Mouse (Mus musculus): ENCODE data around the gene Dlx3. TPM values are rescaled to one million over a fixed set of nuclear protein-coding genes. Genes with fewer than 3 reads are reported as not detected.

Gene Dlx3
- total RNA-seq, 2 experiments from 2014 or later = not detected

DNA sequence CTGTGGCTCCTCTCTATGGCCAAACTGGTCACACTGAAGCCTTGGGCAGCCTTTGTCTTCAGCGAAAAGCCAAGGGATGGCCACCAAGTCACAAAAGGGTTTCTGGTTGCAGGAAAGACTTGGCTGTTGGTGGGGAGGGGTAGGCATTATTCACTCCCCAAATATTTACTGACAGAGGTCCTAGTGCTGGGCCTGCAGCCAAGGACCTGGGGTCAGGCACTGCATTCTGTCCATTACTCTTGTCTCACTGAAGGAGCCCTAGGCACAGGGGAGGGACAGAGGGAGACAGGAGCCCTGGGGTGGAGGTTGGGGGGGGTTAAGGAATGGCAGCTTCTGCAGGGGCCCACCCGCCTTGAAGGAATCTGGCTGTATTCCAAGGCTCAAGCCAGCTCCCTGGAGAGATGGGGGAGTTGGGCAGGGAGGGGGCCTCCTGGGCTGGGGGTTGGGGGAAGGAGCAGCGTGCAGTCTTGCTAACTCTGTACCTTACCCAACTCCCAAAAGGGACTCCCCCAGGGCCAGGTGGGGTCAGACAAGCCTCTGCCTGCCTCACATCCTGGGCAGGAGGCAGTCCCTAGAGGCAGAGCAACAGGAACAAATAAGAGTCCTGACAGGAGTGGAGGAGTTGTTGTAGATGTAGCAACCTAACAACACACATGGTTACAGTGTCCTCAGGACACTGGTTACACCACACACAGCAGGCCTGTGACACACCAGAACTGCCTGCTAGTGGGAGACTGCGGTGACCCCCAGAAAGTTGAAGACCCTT is 23.1 kb upstream of the Dlx3 start:
- no peak overlapping the region for H3K4me3 ChIP-seq
- no peak for DNase-seq (ENCODE audit: low spot score in 2 of 2)
- TF ChIP-seq CTCF (conservative IDR thresholded peaks at IDR 0.05) = no peak
- no peak overlapping the region for H3K27ac ChIP-seq

DNA sequence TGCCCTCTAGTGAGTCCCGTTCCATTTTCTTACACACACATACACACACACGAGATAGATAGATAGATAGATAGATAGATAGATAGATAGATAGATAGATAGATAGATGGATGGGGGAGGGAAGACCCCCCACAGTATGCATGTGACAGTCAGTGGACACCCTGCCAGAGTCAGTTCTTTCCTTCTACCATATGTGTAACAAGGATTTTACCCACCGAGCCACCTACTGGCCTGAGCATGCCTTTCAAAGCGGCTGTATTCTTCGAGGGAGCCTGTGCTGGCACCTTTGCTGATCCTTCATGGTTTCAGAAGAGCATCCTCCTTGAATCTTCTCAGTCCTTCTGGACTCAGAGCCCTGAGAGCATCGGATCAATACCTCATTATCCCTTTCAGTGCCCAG is 22.0 kb upstream of the Dlx3 start:
- Histone ChIP-seq H3K4me3 (no peak overlapping the region), H3K27ac (no peak overlapping the region)
- no peak for DNase-seq (ENCODE audit: low spot score in 2 of 2)
- peak; percentile 32 for TF ChIP-seq CTCF (conservative IDR thresholded peaks at IDR 0.05)

DNA sequence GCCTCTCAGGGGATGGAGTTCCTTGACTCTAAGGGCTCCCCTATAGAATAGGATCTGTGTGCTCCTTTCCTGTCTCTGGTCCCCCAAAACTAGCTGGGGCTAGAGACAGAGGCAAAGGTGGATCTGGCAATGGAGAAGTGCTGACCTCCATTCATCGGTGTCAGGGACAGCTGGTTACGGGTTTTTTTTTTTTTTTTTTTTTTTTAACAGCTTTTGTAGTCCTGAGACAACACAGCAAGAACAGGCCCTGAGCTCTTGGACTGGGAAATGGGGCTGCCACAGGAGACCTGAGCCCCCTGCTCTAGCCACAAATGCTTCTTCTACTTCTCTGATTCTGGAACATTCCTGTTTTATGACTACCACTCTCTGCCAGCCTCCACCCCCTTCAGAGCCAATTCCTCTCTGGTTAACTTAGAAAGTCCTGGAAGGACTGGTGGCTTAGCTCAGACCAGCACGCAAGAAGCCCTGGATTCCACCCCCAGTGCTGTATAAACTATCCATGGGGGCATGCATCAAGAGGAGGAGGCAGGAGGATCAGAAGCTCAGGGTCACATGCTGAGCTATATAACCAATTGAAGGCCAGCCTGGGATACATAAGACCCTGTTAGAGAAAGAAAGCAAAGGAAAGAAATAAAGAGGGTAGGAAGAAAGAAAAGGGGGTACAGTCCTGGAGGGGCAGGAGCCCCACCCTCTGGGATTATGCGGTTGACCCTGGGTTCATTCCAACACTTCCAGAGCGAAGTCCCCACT is 21.4 kb upstream of the Dlx3 start:
- TF ChIP-seq CTCF (conservative IDR thresholded peaks at IDR 0.05) = no peak
- DNase-seq (ENCODE audit: low spot score in 2 of 2) = no peak
- Histone ChIP-seq H3K4me3 (no peak overlapping the region), H3K27ac (no peak overlapping the region)

- DNase-seq (ENCODE audit: low spot score in 2 of 2) = no peak
- Histone ChIP-seq H3K27ac (no peak overlapping the region), H3K4me3 (no peak overlapping the region)
- no peak for TF ChIP-seq CTCF (conservative IDR thresholded peaks at IDR 0.05)
These were observed 19.5 kb upstream of the Dlx3 start for GRCm38 (mm10) chr11:95100393-95100792.

GRCm38 (mm10) chr11:95101071-95101788 is 18.7 kb upstream of the Dlx3 start:
- Histone ChIP-seq H3K27ac (no peak overlapping the region), H3K4me3 (no peak overlapping the region)
- no peak for DNase-seq (ENCODE audit: low spot score in 2 of 2)
- TF ChIP-seq CTCF (conservative IDR thresholded peaks at IDR 0.05) = no peak

GRCm38 (mm10) chr11:95102161-95102904 is 17.6 kb upstream of the Dlx3 start:
- no peak overlapping the region for H3K27ac ChIP-seq
- DNase-seq (ENCODE audit: low spot score in 2 of 2) = no peak
- TF ChIP-seq CTCF (conservative IDR thresholded peaks at IDR 0.05) = no peak
- H3K4me3 ChIP-seq = no peak overlapping the region

DNA sequence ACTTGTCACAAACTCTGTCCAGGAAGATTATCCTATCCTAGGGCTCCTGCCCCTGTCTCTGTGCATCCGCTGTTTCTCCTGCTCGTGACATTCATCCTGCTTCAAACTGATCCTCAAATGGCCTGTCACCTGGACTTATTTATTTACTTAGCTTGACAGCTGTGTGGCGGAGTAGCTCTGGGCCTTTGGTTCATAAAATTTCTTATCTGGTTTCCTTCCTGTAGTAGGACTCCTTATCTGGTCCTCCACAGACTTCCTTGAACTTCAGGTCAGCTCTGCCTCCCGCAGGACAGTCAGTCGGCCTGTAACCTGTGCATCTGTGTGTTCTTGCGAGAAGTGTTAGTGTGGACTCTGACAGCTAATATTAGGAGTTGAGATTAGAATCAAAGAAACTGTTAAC is 15.7 kb upstream of the Dlx3 start:
- Histone ChIP-seq H3K4me3 (no peak overlapping the region), H3K27ac (no peak overlapping the region)
- no peak for DNase-seq (ENCODE audit: low spot score in 2 of 2)
- no peak for TF ChIP-seq CTCF (conservative IDR thresholded peaks at IDR 0.05)

- no peak for TF ChIP-seq CTCF (conservative IDR thresholded peaks at IDR 0.05)
- no peak for DNase-seq (ENCODE audit: low spot score in 2 of 2)
These were observed 14.5 kb upstream of the Dlx3 start for GRCm38 (mm10) chr11:95105274-95105874.

DNA sequence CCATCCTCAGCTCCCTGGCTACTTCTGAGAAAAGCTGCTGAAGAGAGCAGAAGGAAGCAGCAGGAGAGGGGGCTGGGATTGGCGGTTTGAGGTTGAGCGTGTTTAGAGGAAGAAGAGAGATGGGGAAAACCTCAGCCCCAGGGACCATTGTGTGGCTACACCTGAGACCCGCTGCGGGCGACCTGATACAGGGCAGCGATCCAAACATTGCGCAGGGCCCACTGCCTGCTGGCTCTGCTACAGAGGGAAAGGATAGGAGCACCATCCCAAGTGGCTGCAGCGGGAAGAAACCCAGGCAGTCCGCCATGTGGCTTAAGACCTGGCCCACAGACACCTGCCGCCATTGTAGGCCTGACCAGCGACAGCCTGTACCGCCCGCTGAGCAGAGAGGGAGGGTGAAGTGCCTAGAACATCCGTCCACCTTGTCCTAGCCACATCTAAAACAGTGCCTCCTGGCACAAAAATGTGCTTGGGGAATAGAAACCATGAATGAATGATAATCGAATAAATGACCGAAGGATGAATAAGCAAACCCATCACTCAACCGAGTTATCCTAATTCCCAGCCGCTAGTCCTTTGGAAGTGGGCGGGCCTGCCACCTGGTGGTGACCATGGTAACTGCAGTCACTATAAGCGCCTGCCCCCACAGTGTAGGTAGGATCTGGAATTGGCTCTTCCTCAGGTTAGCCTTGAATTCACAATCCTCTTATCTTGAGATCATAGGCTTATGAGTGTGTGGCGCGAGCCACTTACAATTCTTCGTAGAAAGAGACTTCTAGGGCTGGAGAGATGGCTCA is 13.3 kb upstream of the Dlx3 start:
- peak; percentile 94 for TF ChIP-seq CTCF (conservative IDR thresholded peaks at IDR 0.05)
- 0 out of 2 replicates have a peak overlapping the region, but pooled peaks have one; percentile 43 for H3K27ac ChIP-seq
- peak overlapping the region; percentile 32 for H3K4me3 ChIP-seq
- DNase-seq (ENCODE audit: low spot score in 2 of 2) = peak; percentile 76 to 86

More at GRCm38 (mm10) chr11:95105274-95105874, 14.5 kb upstream of the Dlx3 start:
- Histone ChIP-seq H3K4me3 (no peak overlapping the region), H3K27ac (no peak overlapping the region)

DNA sequence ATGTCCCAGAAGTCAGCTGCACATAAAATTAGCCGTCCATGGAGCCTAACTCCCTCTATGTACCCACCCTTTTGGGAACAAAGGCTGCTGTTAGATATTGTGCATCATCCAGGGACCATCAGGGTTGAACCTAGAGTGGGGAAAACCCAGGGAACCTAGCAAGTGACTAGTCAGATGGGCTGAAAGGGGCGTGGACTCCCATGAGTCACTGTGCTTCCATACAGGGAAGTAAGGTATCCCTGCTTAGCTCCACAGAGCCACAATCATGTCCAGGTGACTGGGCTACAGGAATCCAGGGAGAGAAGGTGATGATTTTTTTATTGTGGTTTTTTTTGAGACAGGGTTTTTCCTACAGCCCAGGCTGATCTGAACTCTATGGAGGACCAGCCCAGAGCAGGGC is 10.9 kb upstream of the Dlx3 start:
- no peak overlapping the region for H3K27ac ChIP-seq
- no peak for DNase-seq (ENCODE audit: low spot score in 2 of 2)
- no peak overlapping the region for H3K4me3 ChIP-seq
- TF ChIP-seq CTCF (conservative IDR thresholded peaks at IDR 0.05) = no peak

- H3K27ac ChIP-seq = no peak overlapping the region
- no peak for TF ChIP-seq CTCF (conservative IDR thresholded peaks at IDR 0.05)
- no peak for DNase-seq (ENCODE audit: low spot score in 2 of 2)
These were observed 9.8 kb upstream of the Dlx3 start for GRCm38 (mm10) chr11:95110081-95110480.

More at GRCm38 (mm10) chr11:95110081-95110480, 9.8 kb upstream of the Dlx3 start:
- no peak overlapping the region for H3K4me3 ChIP-seq

Measured in layer of hippocampus, adult 2 months (tissue).